Mouse (Mus musculus) limb, embryonic 13.5 days (tissue): ENCODE measurements around the gene Cnih1. TPM values are rescaled to one million over a fixed set of nuclear protein-coding genes. Genes with fewer than 3 reads are reported as not detected.
A peak's percentile ranks its signal among the peaks of the same experiment; 100 is the strongest.
"Not testable (repeated sequence)": the region's sequence is repeated elsewhere in the genome, so short reads cannot be mapped to it uniquely, and the experiment has no call there.

Experiments
- ATAC-seq: fragments of 200-750 bp; cut with Nextera tagmentation; 2 replicates; pipeline ENCODE4 v1.8.0; 2017; ENCODE audit warnings: low read depth, moderate number of reproducible peaks, moderate TSS enrichment; ENCODE audit not compliant: low FRiP score
- H3K27ac ChIP-seq: fragments of 300-500 bp; sonication (generic); 2 replicates; pipeline ENCODE4 v1.5.1; 2015; ENCODE audit warnings: inconsistent platforms, mild to moderate bottlenecking, moderate library complexity
- H3K27me3 ChIP-seq: fragments of 300-500 bp; sonication (generic); 2 replicates; pipeline ENCODE4 v1.6.1; 2015; ENCODE audit warnings: mild to moderate bottlenecking, inconsistent platforms
- H3K36me3 ChIP-seq: fragments of 300-500 bp; sonication (generic); 2 replicates; pipeline ENCODE4 v1.6.1; 2015; ENCODE audit warnings: inconsistent platforms, mild to moderate bottlenecking, moderate library complexity
- H3K4me1 ChIP-seq: fragments of 300-500 bp; sonication (generic); 2 replicates; pipeline ENCODE4 v1.6.1; 2015; ENCODE audit warnings: inconsistent platforms
- H3K4me2 ChIP-seq: fragments of 300-500 bp; sonication (generic); replicated peaks from 2 replicates; pipeline ENCODE4 v1.6.1; 2015; ENCODE audit warnings: inconsistent platforms, mild to moderate bottlenecking, moderate library complexity
- H3K4me3 ChIP-seq: fragments of 300-500 bp; sonication (generic); 2 replicates; pipeline ENCODE4 v1.5.1; 2015; ENCODE audit warnings: moderate library complexity, mild to moderate bottlenecking, inconsistent platforms
- H3K9ac ChIP-seq: fragments of 300-500 bp; sonication (generic); 2 replicates; pipeline ENCODE4 v1.6.1; 2015; ENCODE audit warnings: mild to moderate bottlenecking, inconsistent platforms
- H3K9me3 ChIP-seq: fragments of 300-500 bp; sonication (generic); 2 replicates; pipeline ENCODE4 v1.6.1; 2016; ENCODE audit warnings: inconsistent platforms
- WGBS: fragments of 180-500 bp; shearing (Covaris S2); methylation state at CpG from one replicate; pipeline ENCODE4 v1.1.7; 2015; 5-methylcytosine and 5-hydroxymethylcytosine counted together
- polyA plus RNA-seq: library from polyadenylated mRNA; unstranded; fragments of >200 nt; fragmentation: Nextera tagmentation; extraction: Ambion mirVana; gene quantifications from 2 replicates; pipeline ENCODE4 v1.2.1, GENCODE M21; 2015

Gene Cnih1
- polyA plus RNA-seq = 200 and 201 TPM in 2 replicates

- Histone ChIP-seq H3K27me3 (no peaks in the 10 kb centered on the region), H3K4me2 (peak within 1 kb of the TSS; percentile 82), H3K27ac (peak within 1 kb of the TSS; percentile 98), H3K9ac (peak within 1 kb of the TSS; percentile 95), H3K4me3 (peak within 1 kb of the TSS; percentile 90), H3K4me1 (peaks cover 35% of the 10 kb centered on the region), H3K9me3 (no peaks in the 10 kb centered on the region), H3K36me3 (peaks cover 4% of the 10 kb centered on the region; the same call in 1 of the 2 replicates)
- WGBS = under 1% methylated on average over 84 of the region's 86 CpGs
- ATAC-seq = peak; percentile 94
Observed at GRCm38 (mm10) chr14:46787787-46788504, at the start of gene Cnih1. Gene Cnih1, minus strand, starts transcription at chr14:46788411.

DNA sequence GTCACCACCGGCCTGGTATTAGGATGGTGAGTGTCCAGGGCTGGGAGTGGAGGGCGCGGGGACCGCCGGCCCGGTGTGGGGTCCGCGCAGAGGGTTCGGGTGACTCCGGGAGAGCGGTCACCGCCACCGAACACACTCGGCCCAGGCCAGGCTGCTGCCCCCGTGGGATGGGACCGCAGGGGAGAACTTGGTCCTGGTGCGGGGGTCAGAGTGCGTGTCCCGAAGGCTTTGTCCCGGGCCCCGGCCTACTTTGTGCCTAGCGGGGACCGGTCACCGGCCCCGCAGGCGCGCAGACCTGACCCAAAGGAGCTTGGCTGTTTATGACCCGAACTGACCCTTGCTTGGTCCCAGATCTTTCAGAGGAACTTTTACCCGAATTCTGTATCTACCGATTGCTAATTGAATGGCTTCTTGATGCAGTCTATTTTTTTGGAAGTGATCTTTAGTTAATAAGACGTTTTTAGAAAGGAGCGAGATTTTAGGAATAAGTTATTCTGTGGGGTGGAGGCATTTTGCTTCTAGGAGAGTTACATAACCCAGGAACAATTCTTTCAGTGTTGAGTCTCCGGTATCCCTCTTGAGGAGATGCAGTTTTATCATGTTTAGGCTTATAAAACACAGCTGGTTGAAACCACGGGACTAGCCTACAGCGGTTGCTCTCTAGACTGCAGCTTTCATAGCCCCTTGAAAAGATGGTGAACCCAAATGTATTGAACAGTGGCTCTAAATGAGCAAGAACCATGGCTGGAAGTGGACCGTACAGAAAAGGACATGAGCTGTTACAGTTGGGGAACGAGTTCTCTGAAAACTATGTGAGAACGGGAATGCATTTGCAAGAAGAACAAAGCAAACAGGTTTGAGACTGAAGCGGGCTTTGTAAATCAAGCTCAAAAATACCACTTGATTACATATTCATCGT lies 44.4 kb upstream of the Cnih1 start:
- Histone ChIP-seq H3K4me3 (peak overlapping the region; percentile 82), H3K9me3 (no peaks in the 10 kb centered on the region), H3K4me2 (peak overlapping the region; percentile 83), H3K27ac (peak overlapping the region; percentile 10; the same call in 1 of the 2 replicates), H3K27me3 (no peaks in the 10 kb centered on the region), H3K36me3 (no peaks in the 10 kb centered on the region), H3K4me1 (peaks cover 12% of the 10 kb centered on the region), H3K9ac (peak overlapping the region; percentile 83)
- ATAC-seq = no peak
- WGBS = 7% methylated on average over 40 of the region's 40 CpGs

DNA sequence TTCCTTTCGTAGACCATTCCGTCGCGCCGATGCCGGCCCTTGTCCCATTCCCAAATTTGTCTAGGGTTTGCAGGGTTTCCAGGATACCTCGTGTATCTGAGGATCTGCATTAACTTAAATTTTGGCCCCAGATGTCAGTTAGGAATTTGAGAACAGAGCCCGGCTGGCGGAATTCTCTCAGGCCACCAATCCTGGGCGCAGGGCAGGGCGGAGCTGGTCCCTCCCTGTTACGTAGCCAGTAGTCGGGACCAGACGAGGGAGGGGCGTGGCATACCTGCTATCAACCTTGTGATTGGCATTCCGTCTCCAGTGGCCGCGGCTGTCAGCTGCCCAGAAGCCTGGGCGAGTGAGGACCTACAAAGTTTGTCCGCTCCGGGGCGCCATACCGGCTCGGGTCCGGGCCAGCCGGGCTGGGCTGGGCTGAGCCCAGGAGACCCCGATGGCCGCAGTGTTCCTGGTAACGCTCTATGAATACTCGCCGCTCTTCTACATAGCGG lies 43.7 kb upstream of the Cnih1 start, which contains the start of gene Cgrrf1:
TSS of gene Cgrrf1 (plus strand) at position 289 of the 497 bp plus-strand sequence.
- Histone ChIP-seq H3K27ac (peak within 1 kb of the TSS; percentile 10; the same call in 1 of the 2 replicates), H3K4me3 (peak within 1 kb of the TSS; percentile 82), H3K9ac (peak within 1 kb of the TSS; percentile 83), H3K36me3 (no peaks in the 10 kb centered on the region), H3K27me3 (no peaks in the 10 kb centered on the region), H3K4me1 (peaks cover 12% of the 10 kb centered on the region), H3K9me3 (no peaks in the 10 kb centered on the region), H3K4me2 (peak within 1 kb of the TSS; percentile 83)
- WGBS = under 1% methylated on average over 32 of the region's 32 CpGs
- ATAC-seq = peak; percentile 99

- H3K9ac ChIP-seq = peak overlapping the region; percentile 83
- H3K4me2 ChIP-seq = peak overlapping the region; percentile 83
- no peaks in the 10 kb centered on the region for H3K36me3 ChIP-seq
- no peaks in the 10 kb centered on the region for H3K27me3 ChIP-seq
- no peak overlapping the region; the same call in 1 of the 2 replicates for H3K27ac ChIP-seq
- ATAC-seq = no peak
- 2% methylated on average over 4 of the region's 4 CpGs for WGBS
- H3K4me3 ChIP-seq = peak overlapping the region; percentile 82
- peaks cover 12% of the 10 kb centered on the region for H3K4me1 ChIP-seq
- H3K9me3 ChIP-seq = no peaks in the 10 kb centered on the region
Observed at GRCm38 (mm10) chr14:46831295-46831694, 43.1 kb upstream of the Cnih1 start.

- H3K27ac ChIP-seq = no peak overlapping the region
- peaks cover 5% of the 10 kb centered on the region; the same call in 1 of the 2 replicates for H3K4me1 ChIP-seq
- H3K9me3 ChIP-seq = no peaks in the 10 kb centered on the region
- H3K4me2 ChIP-seq = no peak overlapping the region
- ATAC-seq = no peak
- no peak overlapping the region for H3K9ac ChIP-seq
- 86% methylated on average over 1 of the region's 1 CpGs for WGBS
- H3K36me3 ChIP-seq = no peaks in the 10 kb centered on the region
- H3K4me3 ChIP-seq = no peak overlapping the region
- peaks cover 7% of the 10 kb centered on the region for H3K27me3 ChIP-seq
Observed at GRCm38 (mm10) chr14:46827430-46827829, 39.2 kb upstream of the Cnih1 start.

GRCm38 (mm10) chr14:46823996-46824395 lies 35.8 kb upstream of the Cnih1 start:
- Histone ChIP-seq H3K4me3 (no peak overlapping the region), H3K36me3 (no peaks in the 10 kb centered on the region), H3K9ac (no peak overlapping the region), H3K4me1 (peaks cover 19% of the 10 kb centered on the region), H3K27me3 (peaks cover 7% of the 10 kb centered on the region), H3K4me2 (no peak overlapping the region), H3K27ac (no peak overlapping the region), H3K9me3 (no peaks in the 10 kb centered on the region)
- ATAC-seq = no peak
- WGBS = 77% methylated on average over 2 of the region's 2 CpGs

GRCm38 (mm10) chr14:46821873-46822716 lies 33.9 kb upstream of the Cnih1 start, which contains the start of gene Gmfb:
Gene Gmfb, minus strand, starts transcription at chr14:46822242.
- Histone ChIP-seq H3K4me2 (peak within 1 kb of the TSS; percentile 89), H3K4me1 (peaks cover 19% of the 10 kb centered on the region), H3K9me3 (no peaks in the 10 kb centered on the region), H3K27ac (peak within 1 kb of the TSS; percentile 88), H3K36me3 (peaks cover 8% of the 10 kb centered on the region), H3K4me3 (peak within 1 kb of the TSS; percentile 86), H3K27me3 (peaks cover 7% of the 10 kb centered on the region), H3K9ac (peak within 1 kb of the TSS; percentile 85)
- under 1% methylated on average over 63 of the region's 65 CpGs for WGBS
- peak; percentile 97 for ATAC-seq

GRCm38 (mm10) chr14:46821271-46821872 lies 33.2 kb upstream of the Cnih1 start:
- H3K27ac ChIP-seq = peak overlapping the region; percentile 88
- peak overlapping the region; percentile 89 for H3K4me2 ChIP-seq
- no peaks in the 10 kb centered on the region for H3K9me3 ChIP-seq
- H3K27me3 ChIP-seq = peaks cover 7% of the 10 kb centered on the region
- peaks cover 15% of the 10 kb centered on the region for H3K36me3 ChIP-seq
- ATAC-seq = no peak
- peak overlapping the region; percentile 86 for H3K4me3 ChIP-seq
- under 1% methylated on average over 11 of the region's 11 CpGs for WGBS
- H3K9ac ChIP-seq = peak overlapping the region; percentile 85
- peaks cover 19% of the 10 kb centered on the region for H3K4me1 ChIP-seq

- not testable (repeated sequence) for H3K4me2 ChIP-seq, H3K27me3 ChIP-seq, H3K9me3 ChIP-seq, H3K4me3 ChIP-seq, H3K27ac ChIP-seq, ATAC-seq, H3K9ac ChIP-seq
- 90% methylated on average over 5 of the region's 6 CpGs for WGBS
- Histone ChIP-seq H3K4me1 (peaks cover 19% of the 10 kb centered on the region), H3K36me3 (peaks cover 26% of the 10 kb centered on the region)
Observed at GRCm38 (mm10) chr14:46819961-46820360, 31.8 kb upstream of the Cnih1 start.

GRCm38 (mm10) chr14:46818743-46819142 lies 30.5 kb upstream of the Cnih1 start:
- ATAC-seq = no peak
- H3K36me3 ChIP-seq = peaks cover 34% of the 10 kb centered on the region

More at GRCm38 (mm10) chr14:46818743-46819142, 30.5 kb upstream of the Cnih1 start:
- peaks cover 5% of the 10 kb centered on the region for H3K27me3 ChIP-seq
- H3K9me3 ChIP-seq = no peaks in the 10 kb centered on the region
- peaks cover 19% of the 10 kb centered on the region for H3K4me1 ChIP-seq
- 92% methylated on average over 7 of the region's 7 CpGs for WGBS
- no peak overlapping the region for H3K9ac ChIP-seq
- no peak overlapping the region for H3K4me2 ChIP-seq
- no peak overlapping the region for H3K27ac ChIP-seq
- no peak overlapping the region for H3K4me3 ChIP-seq
